8 mouse cellular contexts compared by ENCODE assay signal in the genomic region with DNA sequence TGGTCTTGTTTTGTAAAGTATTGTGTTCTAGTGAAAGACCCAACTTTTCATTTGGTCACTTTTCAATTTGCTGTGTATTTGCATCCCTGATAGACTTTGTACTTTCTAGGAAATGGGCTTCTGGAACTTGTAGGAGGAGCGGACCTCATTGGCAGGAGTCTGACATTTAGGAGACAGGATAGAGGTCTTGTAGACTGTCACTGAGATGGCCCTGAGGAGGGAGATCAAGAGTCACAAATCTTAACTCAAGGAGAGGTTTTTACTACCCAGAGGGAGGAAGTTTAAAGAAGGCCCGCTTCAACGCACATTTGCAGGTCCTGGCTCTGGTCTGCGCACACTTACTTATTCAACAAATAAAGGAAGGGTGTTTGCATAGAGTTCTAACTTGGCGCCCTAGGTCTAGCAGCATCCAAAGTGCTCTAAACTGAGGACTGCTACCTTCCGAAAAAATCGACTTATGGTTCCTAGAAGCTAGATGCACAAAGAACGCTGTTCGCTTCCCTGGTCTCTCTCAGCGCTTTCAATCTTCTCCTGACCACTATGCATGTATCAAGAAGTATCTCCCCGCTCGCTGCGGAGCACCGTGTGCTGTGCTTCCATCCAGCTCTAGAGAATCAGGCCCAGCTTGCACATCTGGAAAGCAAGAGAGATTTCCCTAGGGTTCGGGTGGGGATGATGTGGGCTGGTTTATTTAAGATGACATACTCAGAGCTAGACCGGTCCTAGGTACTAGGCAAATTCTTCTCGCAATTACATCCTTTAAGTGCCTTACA. TPM values are rescaled to one million over a fixed set of nuclear protein-coding genes. Genes with fewer than 3 reads are reported as not detected.
DNase-seq lines count a peak whose midpoint lies in the region; ATAC-seq and TF ChIP-seq lines count a peak whose summit lies in the region.

No protein-coding gene starts in this region.

- peak; percentile 13 for ATAC-seq in activated CD4-positive, CD25-positive, alpha-beta regulatory T cell, adult 4 months
- ATAC-seq in heart, embryonic 11.5 days (replicated peaks; ENCODE audit: insufficient number of reproducible peaks, low FRiP score, low TSS enrichment), result no peak
- no peak; the same call in 1 of the 2 replicates for ATAC-seq in neural tube, embryonic 15.5 days (ENCODE audit: low FRiP score)
- no peak for ATAC-seq in erythroid progenitor cell, adult 5-6 weeks (replicated peaks; ENCODE audit: low FRiP score, poor library complexity, severe bottlenecking)

- H3K4me3 ChIP-seq in layer of hippocampus, adult 2 months, result peak overlapping the region; percentile 94
- H3K4me3 ChIP-seq in heart, embryonic 11.5 days (ENCODE audit: low read depth, low read length), result peak overlapping the region; percentile 89
- peak overlapping the region; percentile 89 for H3K4me3 ChIP-seq in limb, embryonic 10.5 days
- peak overlapping the region; percentile 91 for H3K4me3 ChIP-seq in neural tube, embryonic 15.5 days (replicated peaks)

- no peak for DNase-seq in layer of hippocampus, adult 2 months (ENCODE audit: low spot score in 2 of 2)
- no peak for DNase-seq in layer of hippocampus, adult 11-12 months (ENCODE audit: low spot score)
- peak; percentile 35 for DNase-seq in limb, embryonic 10.5 days (ENCODE audit: low spot score)
- DNase-seq in adrenal gland, adult 8-10 months, result no peak

- 12% methylated on average over 17 of the region's 17 CpGs for WGBS in heart, embryonic 11.5 days (ENCODE audit: insufficient replicate concordance)
- WGBS in limb, embryonic 10.5 days, result 8% methylated on average over 17 of the region's 17 CpGs
- 8% methylated on average over 17 of the region's 17 CpGs for WGBS in neural tube, embryonic 15.5 days

- peaks cover 23% of the 10 kb centered on the region for H3K4me1 ChIP-seq in heart, embryonic 11.5 days (ENCODE audit: control insufficient read depth, insufficient read depth, low read length)
- H3K4me1 ChIP-seq in limb, embryonic 10.5 days, result peaks cover 21% of the 10 kb centered on the region
- H3K4me1 ChIP-seq in neural tube, embryonic 15.5 days, result peaks cover 36% of the 10 kb centered on the region

- H3K27me3 ChIP-seq in heart, embryonic 11.5 days (ENCODE audit: control insufficient read depth, insufficient read depth, low read length), result no peaks in the 10 kb centered on the region
- peaks cover 17% of the 10 kb centered on the region for H3K27me3 ChIP-seq in limb, embryonic 10.5 days (ENCODE audit: low read depth, poor library complexity, severe bottlenecking)
- H3K27me3 ChIP-seq in neural tube, embryonic 15.5 days (replicated peaks), result no peaks in the 10 kb centered on the region

- no peaks in the 10 kb centered on the region for H3K36me3 ChIP-seq in heart, embryonic 11.5 days (ENCODE audit: control insufficient read depth, insufficient read depth, low read length)
- H3K36me3 ChIP-seq in limb, embryonic 10.5 days, result peaks cover 10% of the 10 kb centered on the region
- H3K36me3 ChIP-seq in neural tube, embryonic 15.5 days, result peaks cover 3% of the 10 kb centered on the region

- peak overlapping the region; percentile 94; the same call in 1 of the 2 replicates for H3K27ac ChIP-seq in layer of hippocampus, adult 2 months
- H3K27ac ChIP-seq in heart, embryonic 11.5 days (ENCODE audit: low read depth, low read length), result no peak overlapping the region
- H3K27ac ChIP-seq in limb, embryonic 10.5 days, result no peak overlapping the region
- peak overlapping the region; percentile 94 for H3K27ac ChIP-seq in neural tube, embryonic 15.5 days (replicated peaks)

- TF ChIP-seq CTCF in layer of hippocampus, adult 2 months (conservative IDR thresholded peaks at IDR 0.05), result no peak

- no peaks in the 10 kb centered on the region for H3K9me3 ChIP-seq in heart, embryonic 11.5 days (replicated peaks; ENCODE audit: control insufficient read depth, low read length)
- no peaks in the 10 kb centered on the region for H3K9me3 ChIP-seq in limb, embryonic 10.5 days (replicated peaks)
- no peaks in the 10 kb centered on the region for H3K9me3 ChIP-seq in neural tube, embryonic 15.5 days (replicated peaks)

- H3K9ac ChIP-seq in heart, embryonic 11.5 days (ENCODE audit: low read depth, low read length), result 0 out of 2 replicates have a peak overlapping the region, but pooled peaks have one; percentile 89
- peak overlapping the region; percentile 94 for H3K9ac ChIP-seq in neural tube, embryonic 15.5 days (replicated peaks)

- peak overlapping the region; percentile 90 for H3K4me2 ChIP-seq in heart, embryonic 11.5 days
- H3K4me2 ChIP-seq in neural tube, embryonic 15.5 days, result peak overlapping the region; percentile 83

RNA-seq across cellular contexts. Expression of a gene that starts 0.9 kb away (rescaled TPM):
- total RNA-seq in layer of hippocampus, adult 2 months (2021), result 100 to 1,000 TPM; 326 to 341 TPM
- polyA plus RNA-seq in activated CD4-positive, CD25-positive, alpha-beta regulatory T cell, adult 4 months (2017; shearing (Covaris generic)), result 10 to 100 TPM; 58.1 to 69.6 TPM
- polyA plus RNA-seq in heart, embryonic 11.5 days (2014; fragmentation: Nextera tagmentation; extraction: Ambion mirVana), result 72.9 and 79.7 TPM in 2 replicates
- polyA plus RNA-seq in limb, embryonic 10.5 days (2016; fragmentation: Nextera tagmentation; extraction: Ambion mirVana), result 73.2 and 85.5 TPM in 2 replicates
- polyA plus RNA-seq in neural tube, embryonic 15.5 days (2015; fragmentation: Nextera tagmentation; extraction: Ambion mirVana), result 123 and 129 TPM in 2 replicates
- 81.4 and 84.7 TPM in 2 replicates for total RNA-seq in erythroid progenitor cell, adult 5-6 weeks (2015; ENCODE audit: low replicate concordance)
- total RNA-seq in erythroid progenitor cell, adult 5-6 weeks (2017; ENCODE audit: low replicate concordance), result 153 and 160 TPM in 2 replicates
- total RNA-seq in adrenal gland, adult 8-10 months (2022), result 100 to 1,000 TPM; 150 to 167 (median 158) TPM

RNA-seq across cellular contexts. Expression of a gene that starts 24.7 kb away (rescaled TPM):
- total RNA-seq in layer of hippocampus, adult 2 months (2021), result 10 to 100 TPM; 23.0 to 27.3 TPM
- 10 to 100 TPM; 11.6 to 18.4 TPM for polyA plus RNA-seq in activated CD4-positive, CD25-positive, alpha-beta regulatory T cell, adult 4 months (2017; shearing (Covaris generic))
- polyA plus RNA-seq in heart, embryonic 11.5 days (2014; fragmentation: Nextera tagmentation; extraction: Ambion mirVana), result 7.4 and 7.9 TPM in 2 replicates
- 13.4 and 13.9 TPM in 2 replicates for polyA plus RNA-seq in limb, embryonic 10.5 days (2016; fragmentation: Nextera tagmentation; extraction: Ambion mirVana)
- 14.3 and 16.0 TPM in 2 replicates for polyA plus RNA-seq in neural tube, embryonic 15.5 days (2015; fragmentation: Nextera tagmentation; extraction: Ambion mirVana)
- total RNA-seq in erythroid progenitor cell, adult 5-6 weeks (2015; ENCODE audit: low replicate concordance), result 0.72 TPM in 1 of 2 replicates, not detected in the other
- 1.2 and 1.9 TPM in 2 replicates for total RNA-seq in erythroid progenitor cell, adult 5-6 weeks (2017; ENCODE audit: low replicate concordance)
- total RNA-seq in adrenal gland, adult 8-10 months (2022), result 10 to 100 TPM; 17.4 to 24.5 (median 19.7) TPM

RNA-seq across cellular contexts. Expression of a gene that starts 25.1 kb away (rescaled TPM):
- 100 to 1,000 TPM in 1 of 2 experiments, 10 to 100 TPM in 1; 91.3 to 104 TPM for total RNA-seq in layer of hippocampus, adult 2 months (2021)
- 100 to 1,000 TPM; 132 to 174 TPM for polyA plus RNA-seq in activated CD4-positive, CD25-positive, alpha-beta regulatory T cell, adult 4 months (2017; shearing (Covaris generic))
- polyA plus RNA-seq in heart, embryonic 11.5 days (2014; fragmentation: Nextera tagmentation; extraction: Ambion mirVana), result 45.1 and 52.0 TPM in 2 replicates
- polyA plus RNA-seq in limb, embryonic 10.5 days (2016; fragmentation: Nextera tagmentation; extraction: Ambion mirVana), result 101 and 121 TPM in 2 replicates
- polyA plus RNA-seq in neural tube, embryonic 15.5 days (2015; fragmentation: Nextera tagmentation; extraction: Ambion mirVana), result 102 TPM in 2 replicates
- 74.6 and 122 TPM in 2 replicates for total RNA-seq in erythroid progenitor cell, adult 5-6 weeks (2015; ENCODE audit: low replicate concordance)
- 62.8 and 75.8 TPM in 2 replicates for total RNA-seq in erythroid progenitor cell, adult 5-6 weeks (2017; ENCODE audit: low replicate concordance)
- total RNA-seq in adrenal gland, adult 8-10 months (2022), result 10 to 100 TPM; 71.0 to 93.1 (median 71.7) TPM

RNA-seq across cellular contexts. Expression of a gene that starts 42.9 kb away (rescaled TPM):
- not detected for total RNA-seq in layer of hippocampus, adult 2 months (2021)
- polyA plus RNA-seq in activated CD4-positive, CD25-positive, alpha-beta regulatory T cell, adult 4 months (2017; shearing (Covaris generic)), result not detected
- not detected in 2 replicates for polyA plus RNA-seq in heart, embryonic 11.5 days (2014; fragmentation: Nextera tagmentation; extraction: Ambion mirVana)
- polyA plus RNA-seq in limb, embryonic 10.5 days (2016; fragmentation: Nextera tagmentation; extraction: Ambion mirVana), result not detected in 2 replicates
- not detected in 2 replicates for polyA plus RNA-seq in neural tube, embryonic 15.5 days (2015; fragmentation: Nextera tagmentation; extraction: Ambion mirVana)
- not detected in 2 replicates for total RNA-seq in erythroid progenitor cell, adult 5-6 weeks (2015; ENCODE audit: low replicate concordance)
- not detected in 2 replicates for total RNA-seq in erythroid progenitor cell, adult 5-6 weeks (2017; ENCODE audit: low replicate concordance)
- total RNA-seq in adrenal gland, adult 8-10 months (2022), result not detected

RNA-seq across cellular contexts. Expression of a gene that starts 44.1 kb away (rescaled TPM):
- total RNA-seq in layer of hippocampus, adult 2 months (2021), result not detected
- polyA plus RNA-seq in activated CD4-positive, CD25-positive, alpha-beta regulatory T cell, adult 4 months (2017; shearing (Covaris generic)), result not detected
- polyA plus RNA-seq in heart, embryonic 11.5 days (2014; fragmentation: Nextera tagmentation; extraction: Ambion mirVana), result not detected in 2 replicates
- polyA plus RNA-seq in limb, embryonic 10.5 days (2016; fragmentation: Nextera tagmentation; extraction: Ambion mirVana), result not detected in 2 replicates
- polyA plus RNA-seq in neural tube, embryonic 15.5 days (2015; fragmentation: Nextera tagmentation; extraction: Ambion mirVana), result 0.36 and 0.56 TPM in 2 replicates
- not detected in 2 replicates for total RNA-seq in erythroid progenitor cell, adult 5-6 weeks (2015; ENCODE audit: low replicate concordance)
- total RNA-seq in erythroid progenitor cell, adult 5-6 weeks (2017; ENCODE audit: low replicate concordance), result not detected in 2 replicates
- total RNA-seq in adrenal gland, adult 8-10 months (2022), result 1 to 10 TPM in 1 of 4 experiments, not detected in 3; 4.6 TPM

Comparison
In these comparisons a context has a peak if more than half of its experiments do, and no peak if none do; other contexts are left out.
1. H3K27ac ChIP-seq: peak in layer of hippocampus, adult 2 months (single experiment) and neural tube, embryonic 15.5 days (single experiment); none in heart, embryonic 11.5 days (single experiment) and limb, embryonic 10.5 days (single experiment).
2. Peak in every context shown above with its lines, with median percentiles within 50 percentile points of each other: H3K4me3 ChIP-seq.